Mouse (Mus musculus): ENCODE measurements around the gene Snx30. TPM values are rescaled to one million over a fixed set of nuclear protein-coding genes. Genes with fewer than 3 reads are reported as not detected.

Snx30 gene
- total and polyA plus RNA-seq, 3 experiments = 4.2 to 8.6 TPM; not detected in 1

DNA sequence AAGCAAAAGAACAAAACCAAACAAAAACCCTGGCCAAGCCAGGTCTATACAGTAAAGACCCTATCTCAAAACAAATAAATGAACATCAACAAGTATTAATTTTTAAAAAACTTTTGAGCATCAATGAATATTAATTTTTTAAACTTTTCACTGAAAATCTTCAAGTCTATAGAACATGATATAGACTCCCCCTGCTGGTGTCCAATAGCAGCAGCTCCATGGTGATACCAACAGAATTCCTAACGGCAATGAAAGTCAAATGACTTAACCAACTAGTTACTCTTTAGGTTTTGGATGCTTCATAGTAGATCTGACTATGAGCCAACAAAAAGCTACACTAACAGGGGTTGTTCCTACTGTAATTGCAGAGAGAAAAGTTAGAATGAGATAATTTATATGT, 25.1 kb upstream of the Snx30 start:
- peaks cover 68% of the 10 kb centered on the region for H3K79me2 ChIP-seq (ENCODE audit: control insufficient read depth, insufficient read depth, low read length, poor library complexity)
- no peaks in the 10 kb centered on the region for H3K9me3 ChIP-seq (replicated peaks; ENCODE audit: insufficient read depth, low read length)
- peak; percentile 42 for DNase-seq (ENCODE audit: low read depth, low spot score)
- no peak for TF ChIP-seq ETS1 (IDR thresholded peaks at IDR 0.05; ENCODE audit: low read depth, low read length)
- TF ChIP-seq RAD21 (IDR thresholded peaks at IDR 0.05; ENCODE audit: low read depth, low read length) = peak; percentile 48
- TF ChIP-seq SMC3 (IDR thresholded peaks at IDR 0.05; ENCODE audit: low read depth, low read length) = peak; percentile 63
- TF ChIP-seq CHD2 (IDR thresholded peaks at IDR 0.05; ENCODE audit: low read length) = no peak
- no peak for TF ChIP-seq MAFK (IDR thresholded peaks at IDR 0.05; ENCODE audit: borderline replicate concordance, low read depth, low read length)
- peak in 2 of 3 experiments; percentile 46 to 62; a peak in 4 of 6 replicates for TF ChIP-seq CTCF (IDR thresholded peaks at IDR 0.05 in 2 of 3, conservative IDR thresholded peaks at IDR 0.05 in 1 of 3; ENCODE audit: control insufficient read depth in 1 of 3, insufficient read depth in 1 of 3, low read depth in 2 of 3, low read length in 3 of 3, poor library complexity in 1 of 3, severe bottlenecking in 1 of 3)
- TF ChIP-seq USF2 (IDR thresholded peaks at IDR 0.05; ENCODE audit: borderline replicate concordance in 1 of 2, insufficient read depth in 1 of 2, low read depth in 1 of 2, low read length in 2 of 2) = no peak
- TF ChIP-seq GABPA (IDR thresholded peaks at IDR 0.05; ENCODE audit: low read depth, low read length) = no peak
- TF ChIP-seq ZC3H11A (IDR thresholded peaks at IDR 0.05; ENCODE audit: low read depth, low read length) = peak; percentile 31
- TF ChIP-seq POLR2AphosphoS5 (IDR thresholded peaks at IDR 0.05; ENCODE audit: borderline replicate concordance, low read depth, low read length) = no peak
- no peak for TF ChIP-seq USF1 (IDR thresholded peaks at IDR 0.05; ENCODE audit: low read depth, low read length)
- TF ChIP-seq MYB (IDR thresholded peaks at IDR 0.05; ENCODE audit: low read depth, low read length) = no peak
- TF ChIP-seq MAZ (IDR thresholded peaks at IDR 0.05; ENCODE audit: low read depth, low read length) = no peak
- no peak for TF ChIP-seq MXI1 (IDR thresholded peaks at IDR 0.05; ENCODE audit: low read depth, low read length)
- TF ChIP-seq CHD1 (IDR thresholded peaks at IDR 0.05; ENCODE audit: low read depth, low read length) = no peak
- no peak for TF ChIP-seq ZNF384 (IDR thresholded peaks at IDR 0.05; ENCODE audit: low read depth, low read length)
- TF ChIP-seq ZMIZ1 (IDR thresholded peaks at IDR 0.05; ENCODE audit: low read depth, low read length) = no peak
- no peak for TF ChIP-seq JUND (IDR thresholded peaks at IDR 0.05; ENCODE audit: low read depth, low read length)
- no peak for TF ChIP-seq EP300 (IDR thresholded peaks at IDR 0.05; ENCODE audit: low read depth in 1 of 2, low read length in 2 of 2)
- H3K27me3 ChIP-seq (ENCODE audit: control insufficient read depth in 1 of 2, insufficient read depth in 2 of 2, low read length in 2 of 2) = no peaks in the 10 kb centered on the region
- peak overlapping the region; percentile 33 for H3K9ac ChIP-seq (ENCODE audit: control insufficient read depth, low read depth, low read length, poor library complexity, severe bottlenecking)
- peaks cover 28 to 39% of the 10 kb centered on the region in 2 experiments for H3K36me3 ChIP-seq (ENCODE audit: control insufficient read depth in 1 of 2, insufficient read depth in 2 of 2, low read length in 2 of 2)
- H3K27ac ChIP-seq (ENCODE audit: control insufficient read depth, low read depth, low read length) = no peak overlapping the region
- peaks cover 16 to 17% of the 10 kb centered on the region in 2 experiments for H3K4me1 ChIP-seq (ENCODE audit: control insufficient read depth in 1 of 2, insufficient read depth in 2 of 2, low read length in 2 of 2)
- H3K4me3 ChIP-seq (ENCODE audit: control insufficient read depth in 1 of 2, insufficient read depth in 1 of 2, low read depth in 2 of 2, low read length in 2 of 2) = no peak overlapping the region

Measured in MEL (cell line).